Mouse (Mus musculus) limb, embryonic 11.5 days (tissue): ENCODE results near the gene Cldn22. TPM values are rescaled to one million over a fixed set of nuclear protein-coding genes. Genes with fewer than 3 reads are reported as not detected.

Source experiments
- ATAC-seq: fragments of 200-750 bp; cut with Nextera tagmentation; 2 replicates; pipeline ENCODE4 v1.8.0; 2017; ENCODE audit warnings: low read depth; ENCODE audit not compliant: insufficient number of reproducible peaks, low FRiP score, low TSS enrichment
- DNase-seq: peaks from one replicate; pipeline ENCODE4 v3.0.0-alpha.2; 2015; ENCODE audit warnings: low spot score
- H3K27ac ChIP-seq: fragments of 300-500 bp; sonication (generic); replicated peaks from 2 replicates; pipeline ENCODE4 v1.5.1; 2014; ENCODE audit warnings: low read depth, mild to moderate bottlenecking, low read length
- H3K27me3 ChIP-seq: fragments of 300-500 bp; sonication (generic); 2 replicates; pipeline ENCODE4 v1.6.1; 2014; ENCODE audit warnings: mild to moderate bottlenecking, low read length, mixed read lengths; ENCODE audit not compliant: control insufficient read depth, insufficient read depth
- H3K36me3 ChIP-seq: fragments of 300-500 bp; sonication (generic); 2 replicates; pipeline ENCODE4 v1.6.1; 2014; ENCODE audit warnings: mild to moderate bottlenecking, low read length, moderate library complexity, mixed read lengths; ENCODE audit not compliant: control insufficient read depth, insufficient read depth
- H3K4me1 ChIP-seq: fragments of 300-500 bp; sonication (generic); 2 replicates; pipeline ENCODE4 v1.6.1; 2014; ENCODE audit warnings: low read length, mixed read lengths; ENCODE audit not compliant: control insufficient read depth, insufficient read depth
- H3K4me2 ChIP-seq: fragments of 300-500 bp; sonication (generic); 2 replicates; pipeline ENCODE4 v1.6.1; 2014; ENCODE audit warnings: low read depth, mild to moderate bottlenecking, moderate library complexity; ENCODE audit not compliant: severe bottlenecking
- H3K4me3 ChIP-seq: fragments of 300-500 bp; sonication (generic); 2 replicates; pipeline ENCODE4 v1.5.1; 2014; ENCODE audit warnings: low read depth, low read length
- H3K9ac ChIP-seq: fragments of 300-500 bp; sonication (generic); 2 replicates; pipeline ENCODE4 v1.6.1; 2014; ENCODE audit warnings: mild to moderate bottlenecking, low read length
- H3K9me3 ChIP-seq: fragments of 300-500 bp; sonication (generic); 2 replicates; pipeline ENCODE4 v1.6.1; 2016; ENCODE audit warnings: low read length; ENCODE audit not compliant: control insufficient read depth
- WGBS: fragments of 180-500 bp; shearing (Covaris S2); extraction: QIAGEN DNeasy Blood & Tissue Kit; methylation state at CpG from one replicate; pipeline ENCODE4 v1.1.7; 2014; 5-methylcytosine and 5-hydroxymethylcytosine counted together
- polyA plus RNA-seq: library from polyadenylated mRNA; unstranded; fragments of >200 nt; fragmentation: Nextera tagmentation; extraction: Ambion mirVana; gene quantifications from 2 replicates; pipeline ENCODE4 v1.2.1, GENCODE M21; 2014

The Cldn22 gene
- polyA plus RNA-seq, 1 experiment from 2014 or later, result not detected

GRCm38 (mm10) chr8:47859259-47859658 is 35.0 kb downstream of the Cldn22 start:
- Histone ChIP-seq H3K36me3 (peaks cover 6% of the 10 kb centered on the region; the same call in 1 of the 2 replicates), H3K4me2 (no peak overlapping the region), H3K4me1 (no peaks in the 10 kb centered on the region), H3K9me3 (no peaks in the 10 kb centered on the region), H3K9ac (no peak overlapping the region), H3K27me3 (no peaks in the 10 kb centered on the region), H3K27ac (no peak overlapping the region), H3K4me3 (no peak overlapping the region)
- no peak for ATAC-seq
- DNase-seq, result no peak
- WGBS, result 94% methylated on average over 12 of the region's 12 CpGs

GRCm38 (mm10) chr8:47866568-47866967 is 42.3 kb downstream of the Cldn22 start:
- Histone ChIP-seq H3K4me2 (no peak overlapping the region), H3K36me3 (peaks cover 3% of the 10 kb centered on the region; the same call in 1 of the 2 replicates), H3K4me3 (no peak overlapping the region), H3K27ac (no peak overlapping the region), H3K27me3 (no peaks in the 10 kb centered on the region), H3K9ac (no peak overlapping the region), H3K4me1 (no peaks in the 10 kb centered on the region), H3K9me3 (no peaks in the 10 kb centered on the region)
- no peak for DNase-seq
- no peak for ATAC-seq
- 88% methylated on average over 8 of the region's 8 CpGs for whole genome bisulfite sequencing

- DNase-seq, result peak; percentile 91
- H3K9ac ChIP-seq, result no peak overlapping the region
- no peak overlapping the region for H3K4me3 ChIP-seq
- H3K36me3 ChIP-seq, result peaks cover 3% of the 10 kb centered on the region; the same call in 1 of the 2 replicates
- H3K27ac ChIP-seq, result no peak overlapping the region
- WGBS, result 29% methylated on average over 8 of the region's 8 CpGs
- H3K27me3 ChIP-seq, result no peaks in the 10 kb centered on the region
- H3K4me1 ChIP-seq, result no peaks in the 10 kb centered on the region
- no peak overlapping the region for H3K4me2 ChIP-seq
- ATAC-seq, result 0 out of 2 replicates have a peak, but pooled peaks have one; percentile 47
- no peaks in the 10 kb centered on the region for H3K9me3 ChIP-seq
These were observed 42.8 kb downstream of the Cldn22 start for GRCm38 (mm10) chr8:47867067-47867466.

- no peak overlapping the region for H3K4me2 ChIP-seq
- no peaks in the 10 kb centered on the region for H3K4me1 ChIP-seq
- peak; percentile 49; the same call in 1 of the 2 replicates for ATAC-seq
- DNase-seq, result peak; percentile 62
- H3K27ac ChIP-seq, result no peak overlapping the region
- H3K9me3 ChIP-seq, result no peaks in the 10 kb centered on the region
- H3K4me3 ChIP-seq, result no peak overlapping the region
- H3K36me3 ChIP-seq, result peaks cover 3% of the 10 kb centered on the region; the same call in 1 of the 2 replicates
- 52% methylated on average over 13 of the region's 13 CpGs for whole genome bisulfite sequencing
- H3K27me3 ChIP-seq, result no peaks in the 10 kb centered on the region
- H3K9ac ChIP-seq, result no peak overlapping the region
These were observed 48.3 kb downstream of the Cldn22 start for GRCm38 (mm10) chr8:47872361-47873107.

GRCm38 (mm10) chr8:47874497-47875178 is 50.4 kb downstream of the Cldn22 start:
- Histone ChIP-seq H3K4me2 (no peak overlapping the region), H3K9me3 (no peaks in the 10 kb centered on the region), H3K27ac (no peak overlapping the region), H3K27me3 (no peaks in the 10 kb centered on the region), H3K4me3 (no peak overlapping the region), H3K9ac (no peak overlapping the region), H3K4me1 (no peaks in the 10 kb centered on the region), H3K36me3 (no peaks in the 10 kb centered on the region)
- WGBS, result 79% methylated on average over 13 of the region's 13 CpGs
- ATAC-seq, result no peak
- DNase-seq, result no peak

Other genes with a start within 250 kb of the Cldn22 start
- gene Ing2, start 148.9 kb upstream of the Cldn22 start, polyA plus RNA-seq, result 11.5 and 12.1 TPM in 2 replicates
- 37.7 and 37.8 TPM in 2 replicates for gene Cdkn2aip, start 110.5 kb upstream of the Cldn22 start, polyA plus RNA-seq
- gene Cldn24, start 2.3 kb upstream of the Cldn22 start, polyA plus RNA-seq, result not detected in 2 replicates
- gene Wwc2, start 166.4 kb downstream of the Cldn22 start, polyA plus RNA-seq, result 11.6 and 13.8 TPM in 2 replicates